Mouse (Mus musculus) activated CD4-positive, CD25-positive, alpha-beta regulatory T cell, adult 4 months (primary cell): ENCODE results near the gene Sapcd1. TPM values are rescaled to one million over a fixed set of nuclear protein-coding genes. Genes with fewer than 3 reads are reported as not detected.
"Not testable (repeated sequence)": the region's sequence is repeated elsewhere in the genome, so short reads cannot be mapped to it uniquely, and the experiment has no call there.

ENCODE experiments used
- ATAC-seq: one replicate; pipeline ENCODE4 v1.8.0; 2017
- polyA plus RNA-seq, 2 experiments: library from polyadenylated mRNA; unstranded; fragments of 100-300 nt; shearing (Covaris generic); gene quantifications; one replicate each; pipeline ENCODE4 v1.2.1; 2017

The Sapcd1 gene
- polyA plus RNA-seq, 2 experiments from 2014 or later: 1.8 to 2.1 TPM

GRCm38 (mm10) chr17:35052271-35052798, 24.5 kb upstream of the Sapcd1 start:
- no peak for ATAC-seq

DNA sequence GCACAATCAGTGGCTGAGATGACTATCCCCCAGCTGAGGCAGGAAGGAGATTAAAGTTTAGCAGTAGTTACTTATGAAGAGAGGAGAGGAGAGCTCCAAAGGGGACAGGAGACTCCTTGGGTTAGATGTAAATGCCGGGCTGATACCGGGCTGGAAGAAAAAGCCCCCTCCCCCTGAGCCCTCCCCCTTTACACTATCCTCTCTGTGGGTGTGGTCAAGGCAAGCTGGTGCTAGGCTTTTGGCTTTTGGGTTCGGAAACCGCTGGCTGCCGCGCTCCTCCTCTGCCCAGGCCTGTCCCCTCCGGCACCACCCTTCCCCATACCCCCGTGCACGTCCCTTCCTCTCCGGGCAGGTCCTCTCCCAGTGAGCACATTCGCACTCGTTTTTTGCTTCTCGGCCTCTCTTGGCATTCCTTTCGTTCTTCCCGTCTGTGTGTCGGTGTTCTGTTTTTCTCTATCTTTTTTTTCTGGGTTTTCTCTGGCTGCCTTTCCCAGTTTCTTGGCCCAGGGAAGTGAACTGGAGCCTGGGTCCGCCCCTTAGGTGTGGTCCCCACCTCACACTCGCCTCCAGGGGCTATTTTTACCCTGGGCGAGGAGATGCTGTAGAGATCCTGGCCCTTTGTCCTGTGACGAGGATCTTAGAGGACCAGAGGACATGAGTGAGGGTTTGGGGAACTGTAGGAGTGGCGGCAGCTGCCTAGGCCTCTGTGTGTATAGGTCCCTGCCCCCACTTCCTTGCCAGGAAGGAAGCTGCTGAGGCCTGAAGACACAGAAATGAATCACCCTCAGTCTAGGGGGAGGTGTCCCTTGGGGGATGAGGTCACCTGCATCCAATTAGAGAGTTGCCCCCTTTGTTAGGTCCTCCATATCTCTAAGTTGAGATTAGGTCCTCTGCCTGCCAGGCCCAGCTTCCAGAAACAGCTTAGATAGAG, 23.6 kb upstream of the Sapcd1 start:
- peak; percentile 91 for ATAC-seq

- no peak for ATAC-seq
Measured at GRCm38 (mm10) chr17:35050126-35050750, 22.4 kb upstream of the Sapcd1 start.

GRCm38 (mm10) chr17:35049561-35050016, 21.8 kb upstream of the Sapcd1 start, which contains the start of gene Clic1:
Gene Clic1 (plus strand): TSS chr17:35049966.
- ATAC-seq: no peak

DNA sequence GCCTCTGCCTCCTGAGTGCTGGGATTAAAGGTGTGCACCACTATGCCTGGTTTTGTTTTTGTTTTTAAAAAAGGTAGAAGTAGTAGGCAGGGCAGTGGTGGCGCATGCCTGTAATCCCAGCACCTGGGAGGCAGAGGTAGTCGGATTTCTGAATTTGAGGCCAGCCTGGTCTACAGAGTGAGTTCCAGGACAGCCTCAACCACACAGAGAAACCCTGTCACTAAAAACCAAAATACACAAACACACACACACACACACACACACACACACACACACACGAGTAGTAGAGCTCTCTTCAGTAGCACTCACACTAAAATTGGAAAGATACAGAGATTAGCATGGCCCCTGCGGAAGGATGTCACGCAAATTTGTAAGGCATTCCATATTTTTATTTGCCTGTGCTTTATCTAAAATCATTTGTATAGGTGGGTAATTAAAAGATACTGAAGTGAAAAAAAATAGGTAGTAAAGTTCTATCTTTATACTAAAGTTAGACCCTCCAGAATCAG, 21.2 kb upstream of the Sapcd1 start:
- ATAC-seq: no peak

GRCm38 (mm10) chr17:35048149-35048931, 20.5 kb upstream of the Sapcd1 start:
- ATAC-seq: peak; percentile 11

DNA sequence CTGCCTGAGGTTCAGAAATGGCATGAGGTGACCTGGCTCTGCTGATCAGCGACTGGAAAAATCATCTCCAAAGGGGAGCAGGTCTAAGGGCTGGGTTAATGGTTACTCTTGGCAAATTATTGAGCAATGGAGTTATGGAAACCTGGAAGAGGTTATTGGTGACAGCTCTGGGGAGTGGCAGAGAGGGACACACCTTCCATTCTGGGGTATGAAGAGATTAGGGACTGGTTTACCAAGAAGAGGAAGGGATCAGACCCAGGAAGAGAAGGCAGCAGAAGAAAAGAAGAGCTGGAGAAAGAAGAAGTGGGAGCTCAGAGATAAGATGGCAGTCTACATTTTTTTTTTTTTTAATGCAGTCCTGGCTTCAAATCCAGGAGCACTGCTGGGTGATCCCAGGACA, 19.9 kb upstream of the Sapcd1 start:
- ATAC-seq: no peak

- ATAC-seq: peak; percentile 80
Measured at GRCm38 (mm10) chr17:35046681-35047455, 19.1 kb upstream of the Sapcd1 start, which contains the start of gene Msh5. Gene Msh5 (minus strand): TSS chr17:35046745.

GRCm38 (mm10) chr17:35045807-35046680, 18.2 kb upstream of the Sapcd1 start:
- ATAC-seq: no peak

DNA sequence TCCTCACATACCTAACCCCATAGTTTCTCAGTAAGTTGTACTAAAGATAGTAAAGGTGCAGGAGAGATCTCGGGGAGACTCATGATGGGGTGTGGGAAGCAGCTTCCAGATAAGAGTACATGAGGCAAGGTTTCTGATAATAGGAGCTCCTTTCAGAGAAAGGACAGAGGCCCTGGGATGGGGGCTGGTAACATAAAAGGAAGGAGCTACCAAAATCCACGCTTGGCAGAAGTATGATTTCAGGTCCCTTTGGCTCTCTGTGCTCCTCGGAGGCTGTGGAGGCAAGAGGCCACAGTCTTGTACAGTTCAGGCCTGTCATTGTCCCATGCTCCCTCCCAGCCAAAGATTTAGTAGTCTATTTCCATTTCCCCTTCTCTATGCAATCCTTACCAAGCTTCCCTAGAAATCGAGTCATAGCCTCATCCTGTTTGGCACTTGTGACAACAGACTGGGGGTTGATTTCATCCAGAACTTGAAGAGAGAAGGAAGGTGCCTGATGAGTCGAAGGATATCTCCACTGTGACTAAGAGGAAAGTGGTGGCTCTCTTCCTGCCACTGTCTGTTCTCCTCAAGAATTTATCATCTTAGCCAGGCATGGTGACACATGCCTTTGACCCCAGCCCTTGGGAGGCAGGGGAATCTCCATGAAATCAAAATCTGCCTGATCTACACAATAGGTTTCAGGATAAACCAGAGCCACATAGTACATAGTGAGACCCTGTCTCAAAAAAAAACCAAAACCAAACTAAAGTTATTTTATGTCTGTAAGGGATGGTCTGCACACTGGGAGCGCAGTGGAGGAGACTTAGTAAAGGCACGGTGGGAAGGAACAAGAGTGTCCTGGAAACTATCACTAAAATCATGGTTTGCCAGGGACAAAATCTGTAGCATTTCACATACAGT, 17.3 kb upstream of the Sapcd1 start:
- no peak for ATAC-seq

DNA sequence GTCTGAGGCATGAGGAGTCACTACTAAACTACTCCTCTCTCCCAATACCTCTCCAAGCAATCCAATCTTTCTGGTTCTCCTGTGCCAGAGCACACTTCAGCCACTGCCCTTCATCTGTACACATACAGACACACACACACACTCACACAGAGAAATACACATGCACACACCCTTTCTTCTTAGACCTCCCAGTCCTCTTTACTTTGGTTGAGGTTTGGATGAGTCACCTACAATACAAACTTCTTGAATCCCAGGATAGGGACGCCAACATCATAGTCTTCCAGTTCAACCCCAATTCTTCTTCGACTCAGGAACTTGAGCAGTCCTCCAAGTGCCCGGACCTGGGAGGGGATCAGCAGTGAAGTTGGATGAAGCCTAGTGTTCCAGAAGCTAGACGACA, 16.0 kb upstream of the Sapcd1 start:
- no peak for ATAC-seq

DNA sequence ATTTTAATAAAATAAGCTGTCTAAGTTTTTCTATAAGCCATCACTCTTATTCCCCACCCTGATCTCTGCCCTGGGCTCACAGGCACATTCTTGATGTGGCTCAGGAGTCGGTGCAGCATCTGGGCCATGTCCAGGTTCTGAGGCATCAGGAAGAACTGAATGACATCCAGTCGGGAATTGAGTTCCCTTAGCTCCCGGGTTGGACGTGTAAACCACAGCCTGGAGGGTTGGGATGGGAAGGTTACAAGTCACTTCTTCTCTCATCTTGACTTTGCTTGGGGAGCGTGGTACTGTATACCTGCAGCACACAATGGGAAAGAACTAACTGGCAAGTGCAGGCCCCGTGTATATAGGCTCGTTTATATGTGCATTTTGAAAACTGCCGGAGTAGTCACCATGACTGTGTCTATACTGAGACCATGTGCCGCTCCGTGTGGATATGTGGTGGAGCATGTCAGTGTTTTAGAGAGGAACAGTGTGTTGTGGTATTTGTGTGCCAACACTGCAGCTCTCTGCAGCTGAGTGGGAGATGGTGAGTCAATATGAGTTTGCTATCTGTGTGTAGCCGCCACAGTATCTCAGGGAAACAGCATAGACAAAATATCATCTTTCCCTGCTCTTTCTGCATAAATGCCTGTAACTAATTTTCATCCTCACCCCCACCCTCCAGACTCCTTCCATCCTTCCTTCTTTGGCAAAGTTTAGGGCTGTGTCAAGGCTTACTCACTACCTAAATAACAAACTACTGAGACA, 11.5 kb upstream of the Sapcd1 start:
- ATAC-seq: no peak

- no peak for ATAC-seq
Measured at GRCm38 (mm10) chr17:35034896-35035295, 7.1 kb upstream of the Sapcd1 start.

GRCm38 (mm10) chr17:35033703-35034102, 5.9 kb upstream of the Sapcd1 start:
- ATAC-seq: not testable (repeated sequence)

DNA sequence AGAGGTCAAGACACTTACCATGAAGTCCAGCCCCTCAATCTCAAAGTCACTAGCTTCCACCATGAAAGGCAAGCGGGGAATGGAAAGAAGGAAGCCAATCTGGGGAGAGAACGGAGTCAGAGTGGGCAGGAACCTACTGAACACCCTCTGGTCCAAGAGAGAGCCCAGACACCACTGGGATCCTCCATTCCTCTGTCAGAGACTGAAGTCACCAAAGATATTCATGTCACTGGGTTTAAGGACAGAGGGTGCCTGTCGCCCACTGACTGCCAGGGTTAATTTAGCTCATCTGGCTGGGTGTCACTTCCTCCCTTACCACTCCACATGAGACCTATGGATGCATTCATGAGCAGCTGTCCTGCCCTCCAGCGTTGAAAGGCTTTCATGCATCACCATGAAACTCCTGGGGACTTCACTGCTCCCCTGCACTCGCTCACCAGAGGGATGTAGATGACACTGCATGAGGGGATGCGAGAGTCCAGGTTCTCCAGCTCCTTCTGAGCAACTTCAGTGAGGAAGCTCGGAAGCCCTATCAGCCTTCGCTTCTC, 4.6 kb upstream of the Sapcd1 start:
- no peak for ATAC-seq

DNA sequence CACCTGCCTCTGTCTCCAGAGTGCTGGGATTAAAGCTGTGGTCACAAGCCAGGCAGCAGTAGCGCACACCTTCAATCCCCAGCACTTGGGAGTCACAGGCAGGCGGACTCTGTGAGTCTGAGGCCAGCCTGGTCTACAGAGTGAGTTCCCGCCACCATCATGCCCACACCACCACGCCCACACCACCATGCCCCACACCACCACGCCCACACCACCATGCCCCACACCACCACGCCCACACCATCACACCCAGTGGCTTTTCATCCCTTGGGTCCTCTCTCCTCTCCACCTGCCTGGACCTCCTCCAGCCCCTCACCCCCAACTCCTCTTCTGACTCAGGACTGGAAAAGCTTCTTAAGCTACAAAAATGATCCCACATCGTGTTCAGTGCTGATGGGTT, 4.1 kb upstream of the Sapcd1 start:
- ATAC-seq: no peak

DNA sequence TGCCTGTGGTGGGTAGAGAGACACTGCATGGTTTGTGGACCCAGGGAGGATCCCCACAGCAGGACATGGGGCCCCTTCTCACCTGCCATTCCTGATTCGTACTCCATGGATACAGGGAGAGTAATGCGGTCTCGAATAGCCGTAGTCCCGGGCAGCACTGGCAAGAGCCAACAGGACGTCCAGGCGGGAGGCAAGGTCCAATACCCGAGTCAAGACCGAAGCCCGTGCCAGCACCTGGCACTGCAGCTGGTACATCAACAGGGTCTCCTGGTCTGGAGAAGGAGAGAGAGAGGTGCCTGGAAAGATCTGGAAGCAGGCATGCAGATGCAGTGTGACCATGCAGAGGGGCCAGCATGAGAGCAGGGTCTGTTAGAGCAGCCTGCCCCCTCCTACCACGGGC, 3.5 kb upstream of the Sapcd1 start:
- ATAC-seq: no peak
